Mouse (Mus musculus) liver, embryonic 15.5 days (tissue): ENCODE measurements at regions not wholly inside any gene's neighbourhood (a gene's known extent, or its start where the extent isn't known, plus 50 kb on each side); places are given as distances from the start of the nearest gene placed in this dataset.
A peak's percentile ranks its signal among the peaks of the same experiment; 100 is the strongest.

Experiments used
- ATAC-seq: fragments of 200-750 bp; cut with Nextera tagmentation; 2 replicates; pipeline ENCODE4 v1.8.0; 2017; ENCODE audit warnings: moderate number of reproducible peaks, mild to moderate bottlenecking, moderate library complexity; ENCODE audit not compliant: insufficient read depth
- H3K27ac ChIP-seq: fragments of 300-500 bp; sonication (generic); replicated peaks from 2 replicates; pipeline ENCODE4 v1.5.1; 2015; ENCODE audit warnings: mild to moderate bottlenecking, inconsistent platforms
- H3K27me3 ChIP-seq: fragments of 300-500 bp; sonication (generic); 2 replicates; pipeline ENCODE4 v1.6.1; 2015; ENCODE audit warnings: mild to moderate bottlenecking, inconsistent platforms
- H3K36me3 ChIP-seq: fragments of 300-500 bp; sonication (generic); replicated peaks from 2 replicates; pipeline ENCODE4 v1.6.1; 2015; ENCODE audit warnings: moderate library complexity, mild to moderate bottlenecking, inconsistent platforms
- H3K4me1 ChIP-seq: fragments of 300-500 bp; sonication (generic); replicated peaks from 2 replicates; pipeline ENCODE4 v1.6.1; 2015; ENCODE audit warnings: inconsistent platforms
- H3K4me2 ChIP-seq: fragments of 300-500 bp; sonication (generic); 2 replicates; pipeline ENCODE4 v1.6.1; 2015; ENCODE audit warnings: moderate library complexity, mild to moderate bottlenecking, inconsistent platforms
- H3K4me3 ChIP-seq: fragments of 300-500 bp; sonication (generic); replicated peaks from 2 replicates; pipeline ENCODE4 v1.5.1; 2015; ENCODE audit warnings: mild to moderate bottlenecking, inconsistent platforms
- H3K9ac ChIP-seq: fragments of 300-500 bp; sonication (generic); 2 replicates; pipeline ENCODE4 v1.6.1; 2015; ENCODE audit warnings: moderate library complexity, mild to moderate bottlenecking, inconsistent platforms
- H3K9me3 ChIP-seq: fragments of 300-500 bp; sonication (generic); replicated peaks from 2 replicates; pipeline ENCODE4 v1.6.1; 2016; ENCODE audit warnings: inconsistent platforms
- WGBS: fragments of 180-500 bp; shearing (Covaris S2); methylation state at CpG from one replicate; pipeline ENCODE4 v1.1.7; 2015; ENCODE audit warnings: mixed read lengths; ENCODE audit not compliant: insufficient replicate concordance; 5-methylcytosine and 5-hydroxymethylcytosine counted together

DNA sequence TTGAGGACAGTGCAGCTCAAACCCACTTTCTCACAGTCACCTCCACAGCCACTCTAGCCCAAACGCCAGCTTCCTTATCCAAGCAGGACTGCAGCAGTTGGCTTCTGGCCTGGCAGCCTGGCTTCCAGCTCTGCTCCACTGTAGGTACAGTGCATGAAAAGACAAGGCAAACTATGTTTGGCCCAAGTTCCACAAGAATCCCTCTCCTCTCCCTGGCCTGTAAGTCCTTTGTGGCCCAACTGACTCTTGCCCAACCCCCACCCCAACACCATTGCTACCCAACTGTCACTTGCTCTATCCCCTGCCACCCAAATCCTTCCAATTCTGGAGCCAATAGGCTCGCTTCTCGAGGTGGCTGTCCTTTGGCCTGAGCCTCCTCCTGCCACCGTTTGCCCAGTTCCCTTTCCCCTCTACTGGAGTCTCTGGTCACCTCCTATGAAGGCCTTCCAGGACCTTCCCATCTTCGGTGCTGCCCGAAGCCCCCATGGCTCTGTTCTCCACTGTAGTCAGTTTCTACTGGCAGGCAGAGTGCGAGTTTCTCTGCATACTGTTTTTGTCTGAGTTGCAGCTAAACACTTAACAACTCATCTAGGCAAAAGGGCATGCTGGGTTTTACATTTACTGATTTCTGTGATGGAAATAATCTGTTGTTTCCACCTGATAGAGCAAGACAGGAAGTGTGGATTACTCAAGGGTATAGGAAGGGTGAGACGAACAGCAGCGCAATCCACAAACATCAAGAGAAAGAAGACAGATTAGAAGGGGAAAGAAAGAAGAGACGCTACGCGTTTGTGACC, 84.4 kb upstream of the Ptpn1 start:
- no peak overlapping the region for H3K27ac ChIP-seq

DNA sequence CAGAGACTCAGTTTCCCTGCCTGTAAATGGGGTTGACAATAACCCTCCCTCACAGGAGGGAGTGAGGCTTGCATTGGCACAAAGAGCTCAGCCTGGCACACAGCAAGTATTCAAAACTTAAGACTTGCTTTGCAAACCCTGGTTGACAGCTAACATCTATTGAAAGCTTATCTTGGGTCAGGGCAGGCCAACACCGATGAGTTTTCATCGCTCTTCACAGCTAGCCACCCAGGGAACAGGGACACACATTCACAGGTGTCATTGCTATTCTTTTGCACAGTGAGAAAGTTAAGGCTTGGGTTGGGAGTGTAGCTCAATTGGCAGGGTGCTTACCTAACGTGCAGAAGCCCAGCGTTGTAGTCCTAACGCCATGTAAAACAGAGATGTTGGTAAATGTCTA, 86.5 kb upstream of the Ptpn1 start:
- peaks cover 47% of the 10 kb centered on the region for H3K4me1 ChIP-seq
- no peak overlapping the region for H3K9ac ChIP-seq
- H3K9me3 ChIP-seq, result no peaks in the 10 kb centered on the region
- H3K27ac ChIP-seq, result no peak overlapping the region
- no peak overlapping the region for H3K4me3 ChIP-seq
- no peak overlapping the region for H3K4me2 ChIP-seq
- 71% methylated on average over 5 of the region's 5 CpGs for WGBS
- ATAC-seq, result no peak
- H3K27me3 ChIP-seq, result peaks cover 2% of the 10 kb centered on the region; the same call in 1 of the 2 replicates
- H3K36me3 ChIP-seq, result no peaks in the 10 kb centered on the region

More for the DNA sequence above, 84.4 kb upstream of the Ptpn1 start:
- no peaks in the 10 kb centered on the region for H3K36me3 ChIP-seq
- H3K4me3 ChIP-seq, result no peak overlapping the region
- no peaks in the 10 kb centered on the region for H3K9me3 ChIP-seq
- 46% methylated on average over 12 of the region's 12 CpGs for WGBS
- H3K4me2 ChIP-seq, result no peak overlapping the region
- H3K9ac ChIP-seq, result no peak overlapping the region
- H3K27me3 ChIP-seq, result no peaks in the 10 kb centered on the region
- H3K4me1 ChIP-seq, result peaks cover 41% of the 10 kb centered on the region
- ATAC-seq, result no peak

DNA sequence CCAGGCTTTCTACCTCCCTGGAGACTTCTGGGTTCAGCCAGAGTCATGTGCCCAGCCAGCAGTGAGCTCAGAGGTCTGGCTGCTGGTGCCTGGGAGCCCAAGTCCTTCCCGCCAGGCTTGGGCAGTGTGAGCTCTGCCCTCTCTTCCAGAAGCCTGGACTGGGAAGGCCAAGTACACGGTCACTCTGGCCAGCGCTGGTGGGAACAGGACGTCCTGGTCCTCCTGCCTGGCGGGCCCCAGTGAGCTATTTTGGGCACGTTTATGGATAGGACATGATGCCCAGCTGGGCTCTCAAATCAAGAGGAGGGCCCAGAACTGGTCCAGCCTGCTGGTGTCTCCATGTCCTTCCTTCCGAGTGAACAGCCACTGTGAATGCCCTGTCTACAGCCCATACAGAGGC, 87.3 kb upstream of the Ptpn1 start:
- ATAC-seq, result no peak
- Histone ChIP-seq H3K4me1 (peaks cover 56% of the 10 kb centered on the region), H3K27ac (no peak overlapping the region)

DNA sequence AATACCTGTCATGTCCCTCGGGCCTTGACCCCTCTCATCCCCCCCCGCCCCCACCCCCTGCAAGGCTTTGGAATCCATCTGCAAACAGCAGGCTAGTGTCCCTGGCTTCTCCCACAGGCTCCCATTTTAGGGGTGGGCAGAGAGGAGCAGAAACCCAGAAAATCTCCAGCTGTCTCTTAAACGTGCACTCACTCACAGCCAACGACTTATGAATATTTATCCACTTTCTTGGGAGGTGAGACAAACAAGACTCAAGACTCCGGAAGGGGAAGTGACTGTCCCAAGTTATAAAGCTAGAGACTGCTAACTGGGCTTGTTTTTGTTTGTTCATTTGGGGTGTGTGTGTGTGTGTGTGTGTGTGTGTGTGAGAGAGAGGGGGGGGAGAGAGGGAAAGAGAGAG, 87.9 kb upstream of the Ptpn1 start:
- no peak overlapping the region for H3K4me3 ChIP-seq
- ATAC-seq, result no peak
- no peaks in the 10 kb centered on the region for H3K36me3 ChIP-seq
- no peak overlapping the region for H3K4me2 ChIP-seq
- H3K9ac ChIP-seq, result no peak overlapping the region
- no peaks in the 10 kb centered on the region for H3K9me3 ChIP-seq
- H3K27me3 ChIP-seq, result peaks cover 16% of the 10 kb centered on the region
- no peak overlapping the region for H3K27ac ChIP-seq
- peaks cover 62% of the 10 kb centered on the region for H3K4me1 ChIP-seq
- 29% methylated on average over 5 of the region's 5 CpGs for whole genome bisulfite sequencing

More for the DNA sequence above, 87.3 kb upstream of the Ptpn1 start:
- H3K9me3 ChIP-seq, result no peaks in the 10 kb centered on the region
- H3K9ac ChIP-seq, result no peak overlapping the region
- WGBS, result 62% methylated on average over 7 of the region's 7 CpGs
- H3K4me3 ChIP-seq, result no peak overlapping the region
- no peak overlapping the region for H3K4me2 ChIP-seq
- H3K27me3 ChIP-seq, result peaks cover 9% of the 10 kb centered on the region
- H3K36me3 ChIP-seq, result no peaks in the 10 kb centered on the region

DNA sequence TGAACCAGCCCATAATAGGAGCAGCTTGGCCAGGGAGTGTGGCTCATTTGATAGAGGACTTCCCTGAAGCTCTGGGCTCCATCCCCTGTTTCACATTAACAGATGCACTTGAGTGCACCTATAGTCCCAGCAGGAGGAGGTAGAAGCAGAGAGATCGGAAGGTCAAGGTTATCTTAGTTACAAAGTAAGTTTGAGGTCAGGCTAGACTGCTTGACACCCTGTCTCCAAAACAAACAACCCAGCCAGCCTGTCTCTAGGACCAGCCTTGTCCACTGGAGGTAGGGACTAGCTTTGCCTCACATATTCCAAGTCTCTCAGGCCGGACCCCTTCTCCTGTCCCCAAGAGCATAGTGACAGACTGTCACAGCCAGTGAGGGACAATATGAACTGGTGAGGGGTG, 88.9 kb upstream of the Ptpn1 start:
- Histone ChIP-seq H3K4me3 (no peak overlapping the region), H3K27me3 (peaks cover 25% of the 10 kb centered on the region), H3K9me3 (no peaks in the 10 kb centered on the region), H3K4me1 (peaks cover 64% of the 10 kb centered on the region), H3K4me2 (no peak overlapping the region), H3K27ac (no peak overlapping the region), H3K36me3 (no peaks in the 10 kb centered on the region), H3K9ac (no peak overlapping the region)
- 50% methylated on average over 2 of the region's 2 CpGs for WGBS
- ATAC-seq, result no peak

DNA sequence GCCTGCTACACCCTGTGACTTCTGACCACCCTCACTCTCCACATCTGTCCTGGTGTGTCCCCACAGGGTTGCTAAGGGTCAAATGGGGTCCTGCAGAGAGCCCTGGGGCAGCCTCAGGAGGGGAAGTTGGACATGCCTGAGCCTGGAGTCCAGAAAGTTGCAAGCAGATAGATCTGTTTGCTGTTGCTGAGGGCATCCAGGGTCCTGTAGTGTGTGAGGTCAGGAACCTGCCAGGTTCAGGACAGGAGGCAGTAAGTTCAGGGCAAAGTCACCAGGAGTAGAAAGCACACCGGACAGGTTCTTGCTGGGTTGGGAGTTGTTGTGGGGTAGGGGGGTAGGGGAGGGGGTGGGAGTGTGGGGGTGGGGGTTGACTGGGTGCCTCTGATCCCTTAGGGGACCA, 89.4 kb upstream of the Ptpn1 start:
- H3K27ac ChIP-seq, result no peak overlapping the region; the same call in 1 of the 2 replicates
- peaks cover 30% of the 10 kb centered on the region for H3K27me3 ChIP-seq
- 57% methylated on average over 1 of the region's 1 CpGs for WGBS
- H3K9me3 ChIP-seq, result no peaks in the 10 kb centered on the region
- peaks cover 62% of the 10 kb centered on the region for H3K4me1 ChIP-seq
- H3K9ac ChIP-seq, result no peak overlapping the region
- no peak overlapping the region for H3K4me3 ChIP-seq
- no peaks in the 10 kb centered on the region for H3K36me3 ChIP-seq
- no peak overlapping the region for H3K4me2 ChIP-seq
- 0 out of 2 replicates have a peak, but pooled peaks have one; percentile 9 for ATAC-seq

DNA sequence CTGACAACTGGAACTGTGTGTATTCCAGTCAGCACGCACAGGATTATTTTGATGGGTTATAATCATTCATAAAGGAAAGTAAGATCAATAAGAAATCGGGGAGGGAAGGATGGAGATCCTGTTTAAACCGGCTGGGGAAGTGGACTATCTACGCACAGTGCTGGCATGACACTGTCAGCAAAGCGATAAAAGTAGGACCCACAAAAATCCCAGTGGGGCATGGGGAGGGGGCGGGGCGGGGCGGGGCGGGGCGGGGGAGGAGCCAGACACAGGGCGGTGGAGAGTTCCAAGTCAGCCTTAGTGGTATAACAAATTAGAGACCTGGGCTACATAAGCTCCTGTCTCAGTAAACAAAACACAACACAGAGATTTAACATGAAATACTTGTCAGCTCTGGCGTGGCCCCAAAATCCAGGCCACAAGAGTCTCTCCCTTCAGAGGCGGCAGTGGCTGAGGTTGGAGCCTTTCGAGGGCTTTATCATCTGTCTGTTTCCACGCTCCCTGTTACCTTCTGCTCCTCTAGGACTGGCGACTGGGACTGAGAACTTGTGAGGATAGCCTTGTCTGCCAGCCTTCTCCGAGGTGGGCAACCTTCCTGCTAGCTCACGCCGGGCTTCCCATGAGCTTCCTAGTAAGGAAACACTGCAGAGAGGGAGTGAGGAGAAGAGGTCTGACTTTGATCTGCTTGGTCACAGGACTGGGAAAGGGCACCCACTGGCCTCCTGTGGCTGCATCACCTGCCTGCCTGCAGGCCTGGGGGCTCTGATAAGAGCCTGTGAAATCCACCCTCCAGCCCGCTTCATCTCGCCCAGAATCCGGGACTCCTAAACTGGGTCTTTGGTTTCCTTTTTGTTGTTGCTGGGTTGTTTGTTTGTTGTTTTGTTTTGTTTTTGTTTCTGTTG, 90.3 kb upstream of the Ptpn1 start:
- Histone ChIP-seq H3K4me2 (peak overlapping the region; percentile 38), H3K27me3 (peaks cover 32% of the 10 kb centered on the region), H3K4me3 (no peak overlapping the region), H3K36me3 (no peaks in the 10 kb centered on the region), H3K9me3 (no peaks in the 10 kb centered on the region), H3K27ac (no peak overlapping the region), H3K4me1 (peaks cover 54% of the 10 kb centered on the region), H3K9ac (no peak overlapping the region)
- ATAC-seq, result no peak
- 10% methylated on average over 22 of the region's 22 CpGs for WGBS

DNA sequence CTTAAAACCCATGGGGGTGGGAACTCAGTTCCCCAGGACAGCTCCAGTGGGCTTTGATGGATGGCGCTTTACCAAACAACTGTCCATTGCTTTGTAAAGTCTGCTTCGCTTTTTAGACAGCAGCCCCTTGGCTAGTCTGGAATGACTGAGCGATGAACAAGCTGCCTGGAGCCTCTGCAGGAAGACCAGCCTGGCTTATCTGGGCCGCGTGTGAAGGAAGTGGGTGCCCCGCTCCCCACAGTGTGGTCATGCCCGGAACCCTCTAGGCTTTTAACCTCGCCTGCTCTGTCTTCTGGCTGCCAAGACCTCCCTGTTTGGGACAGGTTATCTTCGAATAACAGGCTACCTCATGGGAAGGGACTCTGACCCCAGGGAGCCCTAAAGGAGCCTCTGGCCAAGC, 91.5 kb upstream of the Ptpn1 start:
- Histone ChIP-seq H3K9ac (no peak overlapping the region), H3K4me3 (no peak overlapping the region), H3K36me3 (no peaks in the 10 kb centered on the region), H3K27ac (no peak overlapping the region), H3K4me1 (peaks cover 53% of the 10 kb centered on the region), H3K9me3 (no peaks in the 10 kb centered on the region), H3K4me2 (no peak overlapping the region), H3K27me3 (peaks cover 32% of the 10 kb centered on the region)
- 14% methylated on average over 9 of the region's 9 CpGs for WGBS
- ATAC-seq, result no peak

DNA sequence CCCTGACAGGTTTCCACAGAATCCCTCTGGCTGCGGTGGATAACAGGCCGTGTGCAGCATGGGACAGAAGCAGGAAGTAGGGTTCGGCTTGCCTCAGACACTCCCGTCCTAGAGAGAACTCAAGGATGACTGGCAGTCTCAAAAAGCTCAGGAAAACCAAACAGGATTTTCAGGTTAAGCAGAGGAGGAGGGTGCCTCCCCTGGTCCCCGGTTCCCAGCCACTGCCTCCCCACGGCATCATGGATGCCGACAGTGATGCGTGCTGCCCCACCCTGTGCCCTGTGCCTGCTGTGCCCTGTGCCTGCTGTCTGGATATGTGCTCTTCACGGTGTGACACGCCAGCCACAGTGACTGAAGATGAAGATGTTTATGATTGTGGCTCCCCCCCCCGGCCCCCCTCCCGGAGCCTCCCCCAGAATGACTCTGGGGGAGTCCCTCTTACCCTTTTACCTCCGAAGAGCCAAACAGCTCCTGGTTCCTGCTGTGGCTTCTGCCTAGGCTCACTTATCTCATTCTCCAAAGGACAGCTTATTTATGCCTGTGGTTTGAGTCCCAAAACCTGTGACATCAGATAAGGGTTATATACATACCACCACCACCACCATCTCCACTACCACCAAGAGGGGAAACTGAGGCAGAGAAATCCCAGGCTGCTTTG, 92.4 kb upstream of the Ptpn1 start:
- Histone ChIP-seq H3K27ac (0 out of 2 replicates have a peak overlapping the region, but pooled peaks have one; percentile 33), H3K9ac (no peak overlapping the region), H3K4me3 (no peak overlapping the region), H3K27me3 (peaks cover 32% of the 10 kb centered on the region), H3K36me3 (no peaks in the 10 kb centered on the region), H3K4me1 (peaks cover 50% of the 10 kb centered on the region), H3K4me2 (peak overlapping the region; percentile 25), H3K9me3 (no peaks in the 10 kb centered on the region)
- 10% methylated on average over 13 of the region's 13 CpGs for WGBS
- no peak for ATAC-seq

DNA sequence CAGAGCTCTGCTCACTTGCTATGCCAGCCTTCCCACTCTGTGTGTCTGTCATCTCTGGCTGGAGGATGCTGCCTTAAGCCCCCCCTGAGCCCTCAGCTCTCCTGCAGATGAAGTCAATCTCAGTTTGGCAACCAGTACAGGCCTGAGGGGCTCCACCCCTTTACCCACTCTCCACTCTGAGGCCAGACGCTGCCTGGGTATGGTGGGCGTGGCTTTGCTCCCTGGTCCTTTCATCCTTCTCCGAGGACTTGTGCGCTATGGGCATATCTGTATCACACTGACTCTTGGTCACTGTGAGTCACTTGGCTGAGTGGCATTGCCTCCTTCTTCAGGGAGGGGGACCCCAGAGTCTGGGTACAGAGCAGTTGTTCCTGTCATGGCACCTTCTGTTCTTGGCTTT, 94.3 kb upstream of the Ptpn1 start:
- no peak overlapping the region for H3K9ac ChIP-seq
- 29% methylated on average over 4 of the region's 4 CpGs for WGBS
- ATAC-seq, result no peak
- no peaks in the 10 kb centered on the region for H3K9me3 ChIP-seq
- no peak overlapping the region for H3K4me2 ChIP-seq
- H3K27me3 ChIP-seq, result peaks cover 32% of the 10 kb centered on the region
- no peaks in the 10 kb centered on the region for H3K36me3 ChIP-seq
- no peak overlapping the region for H3K4me3 ChIP-seq
- no peak overlapping the region for H3K27ac ChIP-seq
- peaks cover 53% of the 10 kb centered on the region for H3K4me1 ChIP-seq

DNA sequence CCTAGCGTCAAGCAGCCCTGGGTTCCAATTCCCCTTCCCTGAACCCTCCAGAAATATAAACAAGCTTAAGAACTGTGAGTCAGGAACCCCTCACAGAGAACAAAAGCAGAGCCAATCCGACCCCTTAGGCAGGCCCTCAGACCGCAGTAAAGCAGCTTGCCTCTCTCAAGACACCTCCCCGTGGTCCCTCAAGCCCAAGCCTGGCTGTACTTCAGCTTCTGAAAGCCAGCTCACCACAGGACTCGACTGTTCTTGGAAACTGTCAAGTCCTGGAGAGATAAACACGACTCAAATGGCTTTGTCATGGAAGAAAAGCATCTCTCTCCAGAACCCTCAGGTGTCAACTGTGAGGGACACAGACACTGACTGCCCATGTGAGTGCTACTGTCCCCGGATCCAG, 95.2 kb upstream of the Ptpn1 start:
- no peak overlapping the region for H3K4me3 ChIP-seq
- H3K9ac ChIP-seq, result no peak overlapping the region
- H3K4me1 ChIP-seq, result peaks cover 44% of the 10 kb centered on the region
- H3K4me2 ChIP-seq, result no peak overlapping the region
- no peaks in the 10 kb centered on the region for H3K36me3 ChIP-seq
- H3K27me3 ChIP-seq, result peaks cover 32% of the 10 kb centered on the region
- 28% methylated on average over 7 of the region's 7 CpGs for WGBS
- H3K9me3 ChIP-seq, result no peaks in the 10 kb centered on the region
- no peak overlapping the region for H3K27ac ChIP-seq
- ATAC-seq, result no peak
